Mouse (Mus musculus) erythroid progenitor cell, adult 5-6 weeks (primary cell): ENCODE data around the gene Ablim2. TPM values are rescaled to one million over a fixed set of nuclear protein-coding genes. Genes with fewer than 3 reads are reported as not detected.

Source experiments
- ATAC-seq: replicated peaks from 2 replicates; pipeline ENCODE4 v1.8.0; 2016; ENCODE audit warnings: moderate number of reproducible peaks, mild to moderate bottlenecking, moderate TSS enrichment, inconsistent platforms; ENCODE audit not compliant: poor library complexity, low FRiP score, severe bottlenecking
- total RNA-seq, 2 experiments: library from RNA; stranded (forward) in 1 of 2; stranded (reverse) in 1 of 2; fragments of 150-400 nt in 1 of 2; fragments of 186-747, 209-891 nt in 1 of 2; gene quantifications; 2 replicates each; pipeline versions ENCODE4 v1.2.3 to v1.2.4; 2015 to 2017; ENCODE audit warnings: low replicate concordance in 2 of 2

Ablim2 gene
- total RNA-seq, 2 experiments from 2014 or later = not detected

- no peak for ATAC-seq
Observed at GRCm38 (mm10) chr5:35933059-35933458, 175.4 kb downstream of the Ablim2 start.

Other genes starting within 250 kb of the Ablim2 start
- gene Cpz, start 232.2 kb upstream of the Ablim2 start, total RNA-seq (2015; ENCODE audit: low replicate concordance) = not detected in 2 replicates
- gene Cpz, start 232.2 kb upstream of the Ablim2 start, total RNA-seq (2017; ENCODE audit: low replicate concordance) = not detected in 2 replicates
- 5.0 and 6.5 TPM in 2 replicates for gene Trmt44, start 182.8 kb upstream of the Ablim2 start, total RNA-seq (2015; ENCODE audit: low replicate concordance)
- 1.4 and 4.1 TPM in 2 replicates for gene Trmt44, start 182.8 kb upstream of the Ablim2 start, total RNA-seq (2017; ENCODE audit: low replicate concordance)
- 4.0 and 6.7 TPM in 2 replicates for gene Acox3, start 174.8 kb upstream of the Ablim2 start, total RNA-seq (2015; ENCODE audit: low replicate concordance)
- 5.6 TPM in 2 replicates for gene Acox3, start 174.8 kb upstream of the Ablim2 start, total RNA-seq (2017; ENCODE audit: low replicate concordance)
- gene Htra3, start 78.1 kb upstream of the Ablim2 start, total RNA-seq (2015; ENCODE audit: low replicate concordance) = not detected in 2 replicates
- not detected in 2 replicates for gene Htra3, start 78.1 kb upstream of the Ablim2 start, total RNA-seq (2017; ENCODE audit: low replicate concordance)
- 0.36 TPM in 1 of 2 replicates, not detected in the other for gene Sh3tc1, start 17.9 kb upstream of the Ablim2 start, total RNA-seq (2015; ENCODE audit: low replicate concordance)
- gene Sh3tc1, start 17.9 kb upstream of the Ablim2 start, total RNA-seq (2017; ENCODE audit: low replicate concordance) = 0.90 and 1.6 TPM in 2 replicates
- gene Afap1, start 135.4 kb downstream of the Ablim2 start, total RNA-seq (2015; ENCODE audit: low replicate concordance) = 1.3 and 2.9 TPM in 2 replicates
- 0.90 and 1.9 TPM in 2 replicates for gene Afap1, start 135.4 kb downstream of the Ablim2 start, total RNA-seq (2017; ENCODE audit: low replicate concordance)